Mouse (Mus musculus) forebrain, embryonic 14.5 days (tissue): ENCODE results near the gene Npy. TPM values are rescaled to one million over a fixed set of nuclear protein-coding genes. Genes with fewer than 3 reads are reported as not detected.

Source experiments
- ATAC-seq: fragments of 200-750 bp; cut with Nextera tagmentation; 2 replicates; pipeline ENCODE4 v1.8.0; 2017; ENCODE audit warnings: mild to moderate bottlenecking, moderate library complexity
- DNase-seq: peaks from one replicate; pipeline ENCODE4 v3.0.0-alpha.2; 2015; ENCODE audit warnings: low spot score
- H3K27ac ChIP-seq: fragments of 300-500 bp; sonication (generic); 2 replicates; pipeline ENCODE4 v1.5.1; 2014; ENCODE audit warnings: low read depth, mild to moderate bottlenecking, control low read depth, low read length, moderate library complexity
- H3K27me3 ChIP-seq: fragments of 300-500 bp; sonication (generic); replicated peaks from 2 replicates; pipeline ENCODE4 v1.6.1; 2014; ENCODE audit warnings: low read length, control low read depth, mixed read lengths; ENCODE audit not compliant: control insufficient read depth, insufficient read depth
- H3K36me3 ChIP-seq: fragments of 300-500 bp; sonication (generic); 2 replicates; pipeline ENCODE4 v1.6.1; 2014; ENCODE audit warnings: low read length, control low read depth; ENCODE audit not compliant: control insufficient read depth, insufficient read depth
- H3K4me1 ChIP-seq: fragments of 300-500 bp; sonication (generic); 2 replicates; pipeline ENCODE4 v1.6.1; 2014; ENCODE audit warnings: antibody characterized with exemption, low read length, control low read depth; ENCODE audit not compliant: control insufficient read depth, insufficient read depth
- H3K4me2 ChIP-seq: fragments of 300-500 bp; sonication (generic); 2 replicates; pipeline ENCODE4 v1.6.1; 2014; ENCODE audit warnings: mild to moderate bottlenecking, control low read depth, low read length
- H3K4me3 ChIP-seq: fragments of 300-500 bp; sonication (generic); 2 replicates; pipeline ENCODE4 v1.5.1; 2014; ENCODE audit warnings: low read depth, low read length, control low read depth
- H3K9ac ChIP-seq: fragments of 300-500 bp; sonication (generic); 2 replicates; pipeline ENCODE4 v1.6.1; 2014; ENCODE audit warnings: mild to moderate bottlenecking, low read length, control low read depth, moderate library complexity
- H3K9me3 ChIP-seq: fragments of 300-500 bp; sonication (generic); replicated peaks from 2 replicates; pipeline ENCODE4 v1.6.1; 2016; ENCODE audit warnings: low read length, control low read depth, mixed read lengths; ENCODE audit not compliant: control insufficient read depth
- WGBS: fragments of 180-500 bp; shearing (Covaris S2); extraction: QIAGEN DNeasy Blood & Tissue Kit; methylation state at CpG from one replicate; pipeline ENCODE4 v1.1.7; 2014; 5-methylcytosine and 5-hydroxymethylcytosine counted together
- polyA plus RNA-seq: library from polyadenylated mRNA; unstranded; fragments of >200 nt; fragmentation: Nextera tagmentation; extraction: Ambion mirVana; gene quantifications from 2 replicates; pipeline ENCODE4 v1.2.1, GENCODE M21; 2014

Gene Npy
- 107 and 115 TPM in 2 replicates for polyA plus RNA-seq

- peaks cover 5% of the 10 kb centered on the region; the same call in 1 of the 2 replicates for H3K4me1 ChIP-seq
- DNase-seq (peak; percentile 46), ATAC-seq (peak; percentile 72)
- H3K27ac ChIP-seq = no peak within 1 kb of the TSS
- H3K27me3 ChIP-seq = peaks cover 47% of the 10 kb centered on the region
- H3K36me3 ChIP-seq = no peaks in the 10 kb centered on the region
- H3K4me2 ChIP-seq = peak within 1 kb of the TSS; percentile 83
- under 1% methylated on average over 66 of the region's 66 CpGs for WGBS
- H3K9ac ChIP-seq = peak within 1 kb of the TSS; percentile 52
- peak within 1 kb of the TSS; percentile 39 for H3K4me3 ChIP-seq
- no peaks in the 10 kb centered on the region for H3K9me3 ChIP-seq
Observed at GRCm38 (mm10) chr6:49821961-49822870, at the start of gene Npy. Gene Npy, plus strand, starts transcription at chr6:49822710.

- H3K36me3 ChIP-seq = no peaks in the 10 kb centered on the region
- DNase-seq = peak; percentile 65
- no peaks in the 10 kb centered on the region for H3K9me3 ChIP-seq
- ATAC-seq = 0 out of 2 replicates have a peak, but pooled peaks have one; percentile 25
- H3K4me2 ChIP-seq = no peak overlapping the region
- H3K27ac ChIP-seq = no peak overlapping the region
- peaks cover 13% of the 10 kb centered on the region for H3K4me1 ChIP-seq
- no peaks in the 10 kb centered on the region for H3K27me3 ChIP-seq
- no peak overlapping the region for H3K9ac ChIP-seq
- 50% methylated on average over 8 of the region's 8 CpGs for WGBS
- no peak overlapping the region for H3K4me3 ChIP-seq
Observed at GRCm38 (mm10) chr6:49775006-49775405, 47.5 kb upstream of the Npy start.

DNA sequence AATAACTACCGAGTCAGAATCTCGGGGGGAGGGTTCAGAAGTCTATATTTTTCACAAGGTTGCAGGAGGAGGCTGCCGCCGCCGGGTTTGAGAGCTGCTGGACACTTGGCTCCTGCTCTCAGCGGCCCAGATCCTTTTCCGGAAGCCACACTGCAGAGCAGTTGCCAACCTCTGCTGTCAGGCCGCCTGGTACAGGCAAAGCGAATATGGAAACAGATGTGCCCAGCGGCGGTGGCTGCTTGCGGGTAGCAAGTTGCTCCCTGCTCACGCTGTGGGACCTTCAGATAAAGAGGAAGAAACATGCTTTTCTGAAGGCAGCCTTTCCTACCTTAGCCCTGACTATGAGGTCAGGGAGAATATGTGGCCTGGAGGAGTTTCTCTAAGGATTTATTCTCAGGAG lies 44.4 kb upstream of the Npy start:
- 74% methylated on average over 13 of the region's 13 CpGs for WGBS
- Histone ChIP-seq H3K27ac (no peak overlapping the region), H3K4me1 (peaks cover 15% of the 10 kb centered on the region), H3K9me3 (no peaks in the 10 kb centered on the region), H3K4me2 (no peak overlapping the region), H3K4me3 (no peak overlapping the region), H3K9ac (no peak overlapping the region), H3K27me3 (no peaks in the 10 kb centered on the region), H3K36me3 (no peaks in the 10 kb centered on the region)
- ATAC-seq (no peak), DNase-seq (no peak)

GRCm38 (mm10) chr6:49778729-49779128 lies 43.8 kb upstream of the Npy start:
- DNase-seq = no peak
- Histone ChIP-seq H3K36me3 (no peaks in the 10 kb centered on the region), H3K9ac (no peak overlapping the region), H3K4me1 (peaks cover 15% of the 10 kb centered on the region), H3K27ac (no peak overlapping the region), H3K9me3 (no peaks in the 10 kb centered on the region), H3K4me2 (no peak overlapping the region), H3K27me3 (no peaks in the 10 kb centered on the region), H3K4me3 (no peak overlapping the region)
- no peak for ATAC-seq
- WGBS = 84% methylated on average over 9 of the region's 9 CpGs

GRCm38 (mm10) chr6:49779606-49780005 lies 42.9 kb upstream of the Npy start:
- Histone ChIP-seq H3K27me3 (no peaks in the 10 kb centered on the region), H3K27ac (no peak overlapping the region), H3K9me3 (no peaks in the 10 kb centered on the region), H3K36me3 (no peaks in the 10 kb centered on the region), H3K4me1 (peaks cover 14% of the 10 kb centered on the region), H3K4me2 (peak overlapping the region; percentile 21; the same call in 1 of the 2 replicates), H3K4me3 (no peak overlapping the region), H3K9ac (no peak overlapping the region; the same call in 1 of the 2 replicates)
- ATAC-seq = peak; percentile 52; the same call in 1 of the 2 replicates
- 9% methylated on average over 7 of the region's 7 CpGs for WGBS
- DNase-seq = peak; percentile 48

DNA sequence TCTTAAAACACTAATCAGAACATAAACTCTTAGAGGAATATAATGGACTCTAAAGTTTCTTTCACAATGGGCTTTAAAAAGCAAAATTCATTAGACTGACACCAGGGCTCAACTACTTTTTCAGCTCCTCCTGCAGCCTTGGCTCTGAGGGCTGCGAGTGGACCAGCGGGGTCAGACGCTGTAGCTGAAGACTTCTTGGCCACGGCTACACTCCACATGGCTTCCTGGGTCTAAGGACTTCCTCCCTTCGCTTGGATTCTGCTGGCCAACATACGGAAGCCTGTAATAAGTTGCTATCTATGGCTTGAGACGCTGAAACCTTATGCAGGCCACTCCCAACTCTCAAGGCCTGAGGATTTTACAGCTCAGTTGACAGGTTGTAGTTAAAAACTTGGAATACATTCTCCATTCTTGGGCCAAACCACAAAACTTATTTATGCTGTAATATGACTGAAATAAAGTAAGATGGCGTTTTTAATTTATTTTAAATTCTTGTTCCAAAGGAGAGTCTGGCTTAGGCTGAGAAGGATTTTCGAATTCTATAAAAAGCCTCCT lies 41.6 kb upstream of the Npy start:
- Histone ChIP-seq H3K4me2 (no peak overlapping the region), H3K9me3 (no peaks in the 10 kb centered on the region), H3K9ac (no peak overlapping the region), H3K36me3 (no peaks in the 10 kb centered on the region), H3K4me1 (peaks cover 8% of the 10 kb centered on the region), H3K27me3 (no peaks in the 10 kb centered on the region), H3K27ac (no peak overlapping the region), H3K4me3 (no peak overlapping the region)
- ATAC-seq (no peak), DNase-seq (no peak)
- 94% methylated on average over 9 of the region's 9 CpGs for WGBS

- Histone ChIP-seq H3K4me1 (peaks cover 8% of the 10 kb centered on the region), H3K27me3 (no peaks in the 10 kb centered on the region), H3K4me2 (no peak overlapping the region), H3K36me3 (no peaks in the 10 kb centered on the region), H3K9me3 (no peaks in the 10 kb centered on the region), H3K9ac (no peak overlapping the region), H3K4me3 (no peak overlapping the region), H3K27ac (no peak overlapping the region)
- ATAC-seq (no peak), DNase-seq (no peak)
- 85% methylated on average over 5 of the region's 5 CpGs for WGBS
Observed at GRCm38 (mm10) chr6:49781852-49782251, 40.7 kb upstream of the Npy start.

GRCm38 (mm10) chr6:49782679-49783078 lies 39.8 kb upstream of the Npy start:
- Histone ChIP-seq H3K27ac (no peak overlapping the region), H3K9ac (no peak overlapping the region), H3K4me3 (no peak overlapping the region), H3K4me2 (no peak overlapping the region), H3K27me3 (no peaks in the 10 kb centered on the region), H3K4me1 (peaks cover 8% of the 10 kb centered on the region), H3K9me3 (no peaks in the 10 kb centered on the region), H3K36me3 (no peaks in the 10 kb centered on the region)
- ATAC-seq (no peak), DNase-seq (no peak)
- WGBS = 92% methylated on average over 7 of the region's 7 CpGs

- 89% methylated on average over 12 of the region's 12 CpGs for WGBS
- Histone ChIP-seq H3K36me3 (no peaks in the 10 kb centered on the region), H3K27me3 (no peaks in the 10 kb centered on the region), H3K4me2 (no peak overlapping the region), H3K4me1 (no peaks in the 10 kb centered on the region), H3K9me3 (no peaks in the 10 kb centered on the region), H3K4me3 (no peak overlapping the region), H3K9ac (no peak overlapping the region), H3K27ac (no peak overlapping the region)
- DNase-seq (no peak), ATAC-seq (no peak)
Observed at GRCm38 (mm10) chr6:49792524-49792923, 30.0 kb upstream of the Npy start.
